Mouse (Mus musculus) neural tube, embryonic 12.5 days (tissue): ENCODE data around the gene Herc1. TPM values are rescaled to one million over a fixed set of nuclear protein-coding genes. Genes with fewer than 3 reads are reported as not detected.
A peak's percentile ranks its signal among the peaks of the same experiment; 100 is the strongest.

Experiments used
- ATAC-seq: fragments of 200-750 bp; cut with Nextera tagmentation; 2 replicates; pipeline ENCODE4 v1.8.0; 2017; ENCODE audit warnings: low read depth, mild to moderate bottlenecking, moderate TSS enrichment, moderate library complexity; ENCODE audit not compliant: low FRiP score
- H3K27ac ChIP-seq: fragments of 300-500 bp; sonication (generic); 2 replicates; pipeline ENCODE4 v1.5.1; 2016
- H3K27me3 ChIP-seq: fragments of 300-500 bp; sonication (generic); replicated peaks from 2 replicates; pipeline ENCODE4 v1.6.1; 2016; ENCODE audit warnings: mild to moderate bottlenecking
- H3K36me3 ChIP-seq: fragments of 300-500 bp; sonication (generic); 2 replicates; pipeline ENCODE4 v1.6.1; 2016; ENCODE audit warnings: mild to moderate bottlenecking
- H3K4me1 ChIP-seq: fragments of 300-500 bp; sonication (generic); 2 replicates; pipeline ENCODE4 v1.6.1; 2016
- H3K4me2 ChIP-seq: fragments of 300-500 bp; sonication (generic); replicated peaks from 2 replicates; pipeline ENCODE4 v1.6.1; 2016; ENCODE audit warnings: mild to moderate bottlenecking
- H3K4me3 ChIP-seq: fragments of 300-500 bp; sonication (generic); 2 replicates; pipeline ENCODE4 v1.5.1; 2016
- H3K9ac ChIP-seq: fragments of 300-500 bp; sonication (generic); 2 replicates; pipeline ENCODE4 v1.6.1; 2016; ENCODE audit warnings: mild to moderate bottlenecking
- H3K9me3 ChIP-seq: fragments of 300-500 bp; sonication (generic); 2 replicates; pipeline ENCODE4 v1.6.1; 2016; ENCODE audit warnings: mild to moderate bottlenecking
- WGBS: fragments of 180-500 bp; shearing (Covaris S2); methylation state at CpG from one replicate; pipeline ENCODE4 v1.1.7; 2016; 5-methylcytosine and 5-hydroxymethylcytosine counted together
- polyA plus RNA-seq: library from polyadenylated mRNA; unstranded; fragments of >200 nt; fragmentation: Nextera tagmentation; extraction: Ambion mirVana; gene quantifications from 2 replicates; pipeline ENCODE4 v1.2.1, GENCODE M21; 2016

The Herc1 gene
- polyA plus RNA-seq, 1 experiment from 2014 or later: 44.2 TPM

DNA sequence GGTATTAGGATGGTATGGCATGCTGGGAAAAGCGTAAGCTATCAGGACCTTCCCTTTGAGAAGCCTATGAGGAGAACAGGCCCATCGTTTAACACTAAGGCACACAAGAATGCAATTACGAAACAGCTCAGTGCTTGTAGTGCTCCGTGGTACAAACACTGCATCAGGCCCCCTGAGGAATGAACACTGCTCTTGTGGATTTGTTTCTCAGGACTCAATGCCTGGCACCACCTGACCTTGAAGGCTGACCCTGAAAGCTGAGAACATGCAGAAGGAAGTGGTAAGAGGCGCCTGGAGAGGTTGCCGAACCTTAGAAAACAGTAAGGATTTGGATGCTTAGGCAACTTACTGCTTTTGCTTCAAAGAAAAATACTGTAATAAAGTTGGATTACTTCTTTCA is 20.8 kb upstream of the Herc1 start:
- Histone ChIP-seq H3K4me2 (no peak overlapping the region), H3K4me3 (no peak overlapping the region), H3K27ac (no peak overlapping the region), H3K27me3 (no peaks in the 10 kb centered on the region), H3K9me3 (no peaks in the 10 kb centered on the region), H3K36me3 (no peaks in the 10 kb centered on the region), H3K4me1 (no peaks in the 10 kb centered on the region), H3K9ac (no peak overlapping the region)
- ATAC-seq: no peak
- 56% methylated on average over 6 of the region's 6 CpGs for WGBS

DNA sequence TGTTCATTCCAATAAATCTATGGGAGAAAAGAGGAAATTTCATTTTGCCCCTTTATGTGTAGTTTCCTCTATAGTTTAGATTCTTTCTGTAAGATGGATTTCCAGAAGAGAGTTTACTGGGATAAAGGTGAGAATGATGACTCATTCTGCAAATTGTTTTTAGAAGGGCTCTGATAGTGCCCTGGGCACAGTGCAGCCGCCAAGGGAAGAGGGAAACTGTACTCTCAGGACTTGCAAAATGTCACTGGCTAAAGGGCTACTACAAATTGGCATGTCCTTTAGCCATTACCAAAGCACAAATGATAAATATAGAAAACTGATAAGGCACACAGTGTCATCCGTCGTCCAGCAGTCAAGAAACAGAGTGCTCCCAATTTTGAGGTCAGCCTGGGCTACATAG is 19.8 kb upstream of the Herc1 start:
- H3K4me2 ChIP-seq: no peak overlapping the region
- no peaks in the 10 kb centered on the region for H3K9me3 ChIP-seq
- H3K4me1 ChIP-seq: no peaks in the 10 kb centered on the region
- H3K27ac ChIP-seq: no peak overlapping the region
- no peak for ATAC-seq
- WGBS: 82% methylated on average over 3 of the region's 3 CpGs
- H3K36me3 ChIP-seq: no peaks in the 10 kb centered on the region
- no peaks in the 10 kb centered on the region for H3K27me3 ChIP-seq
- H3K9ac ChIP-seq: no peak overlapping the region
- no peak overlapping the region for H3K4me3 ChIP-seq

DNA sequence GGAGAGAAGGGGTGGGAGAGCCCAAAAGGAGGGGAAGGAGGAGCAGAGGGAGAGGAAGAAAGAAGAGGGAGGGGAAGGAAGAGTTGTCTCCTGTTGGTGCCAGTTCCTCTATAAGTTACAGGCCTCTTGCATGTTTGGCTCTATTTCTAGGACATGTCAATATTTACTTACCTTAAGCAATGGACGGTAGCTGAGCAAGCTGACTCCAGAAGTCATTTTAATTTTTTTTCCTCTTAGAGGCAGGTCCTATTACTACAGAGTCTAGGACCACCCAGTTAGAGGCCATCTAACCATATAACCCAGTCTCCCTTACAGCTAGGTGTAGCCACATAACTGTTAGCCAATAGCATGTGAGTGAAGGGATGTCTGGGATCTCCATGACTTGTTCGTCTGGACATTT is 18.7 kb upstream of the Herc1 start:
- H3K36me3 ChIP-seq: no peaks in the 10 kb centered on the region
- no peak overlapping the region for H3K4me3 ChIP-seq
- no peaks in the 10 kb centered on the region for H3K4me1 ChIP-seq
- no peak overlapping the region for H3K9ac ChIP-seq
- H3K4me2 ChIP-seq: no peak overlapping the region
- no peaks in the 10 kb centered on the region for H3K27me3 ChIP-seq
- H3K27ac ChIP-seq: no peak overlapping the region
- no peaks in the 10 kb centered on the region for H3K9me3 ChIP-seq
- ATAC-seq: no peak
- 92% methylated on average over 2 of the region's 2 CpGs for WGBS

DNA sequence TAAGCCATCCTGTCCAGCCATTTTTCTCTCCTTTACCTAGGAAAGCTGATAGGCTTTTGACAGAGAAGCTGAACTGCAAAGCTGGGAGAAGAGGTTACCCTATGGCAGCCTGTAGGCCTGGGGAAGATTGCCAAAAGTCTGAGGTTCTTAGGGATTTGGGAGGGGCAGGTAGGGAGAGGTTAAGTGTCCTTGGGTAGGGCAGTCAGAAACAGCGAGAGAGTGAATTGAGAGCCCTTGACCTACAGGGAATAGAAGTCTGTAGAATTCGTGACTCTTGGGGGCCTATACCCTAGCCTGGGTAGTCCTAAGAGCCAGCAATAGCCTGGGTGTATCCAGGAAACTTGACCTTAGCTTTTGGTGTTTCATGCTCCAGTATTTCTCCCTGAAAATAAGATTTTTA is 17.9 kb upstream of the Herc1 start:
- no peaks in the 10 kb centered on the region for H3K4me1 ChIP-seq
- no peak overlapping the region for H3K4me2 ChIP-seq
- ATAC-seq: no peak
- H3K9me3 ChIP-seq: no peaks in the 10 kb centered on the region
- no peak overlapping the region for H3K4me3 ChIP-seq
- no peaks in the 10 kb centered on the region for H3K27me3 ChIP-seq
- H3K9ac ChIP-seq: no peak overlapping the region
- WGBS: 79% methylated on average over 2 of the region's 2 CpGs
- H3K27ac ChIP-seq: no peak overlapping the region
- H3K36me3 ChIP-seq: no peaks in the 10 kb centered on the region

DNA sequence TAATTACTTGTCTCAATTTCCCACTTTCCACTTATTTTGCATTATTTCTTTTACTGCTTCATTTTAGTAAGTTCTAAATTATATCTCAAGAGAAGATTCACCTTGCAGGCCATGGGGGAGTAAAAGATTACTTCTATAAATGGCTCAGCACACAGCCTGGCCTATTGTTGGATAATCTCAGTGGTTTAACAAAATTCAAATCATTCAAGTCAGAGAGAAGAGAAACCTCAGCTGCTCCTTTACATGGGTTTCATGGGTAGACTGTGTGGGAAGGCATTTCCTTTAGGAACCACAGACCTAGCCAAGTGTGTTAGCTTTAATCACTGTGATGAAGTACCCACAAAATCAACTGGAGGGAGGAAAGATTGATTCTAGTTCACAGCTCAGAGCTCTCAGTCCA is 13.0 kb upstream of the Herc1 start:
- Histone ChIP-seq H3K27ac (no peak overlapping the region), H3K27me3 (no peaks in the 10 kb centered on the region), H3K9me3 (no peaks in the 10 kb centered on the region), H3K9ac (no peak overlapping the region), H3K4me3 (no peak overlapping the region), H3K4me1 (no peaks in the 10 kb centered on the region), H3K4me2 (no peak overlapping the region), H3K36me3 (no peaks in the 10 kb centered on the region)
- no peak for ATAC-seq

DNA sequence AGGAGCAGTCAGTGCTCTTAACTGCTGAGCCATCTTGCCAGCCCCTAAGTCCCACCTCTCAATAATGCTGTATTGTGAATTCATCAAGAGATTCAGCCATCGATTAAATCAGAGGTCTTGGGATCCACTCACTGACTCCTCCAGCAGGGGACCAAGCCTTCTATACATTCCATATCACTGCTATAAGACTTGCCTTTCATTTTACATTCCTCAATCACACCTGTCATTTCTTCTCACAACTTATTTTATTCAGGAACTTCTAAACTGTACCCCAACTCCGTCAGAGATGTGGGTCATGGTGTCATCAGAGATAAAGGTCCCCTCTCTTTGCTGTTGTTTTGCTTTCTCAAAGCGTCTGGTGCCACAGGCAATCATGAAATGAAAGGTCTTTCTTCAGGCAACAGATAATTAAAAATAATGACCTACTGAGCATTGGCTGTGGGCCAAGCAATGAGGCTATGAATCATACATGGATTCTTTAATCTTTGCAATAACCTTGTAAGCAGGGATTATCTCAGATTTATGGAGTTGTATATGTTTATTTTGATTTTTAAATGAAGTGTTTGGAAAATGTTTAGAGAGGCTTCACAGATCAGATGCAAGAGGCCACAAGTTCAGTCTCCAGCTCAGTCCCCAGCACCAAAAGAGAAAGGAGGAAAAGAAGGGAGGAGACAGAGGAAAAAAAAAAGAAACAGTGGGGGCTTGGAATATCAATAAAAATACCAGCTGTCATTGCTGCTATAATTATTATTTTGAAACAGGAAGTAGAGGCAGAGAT is 12.1 kb upstream of the Herc1 start:
- ATAC-seq: no peak
- WGBS: 66% methylated on average over 3 of the region's 3 CpGs

DNA sequence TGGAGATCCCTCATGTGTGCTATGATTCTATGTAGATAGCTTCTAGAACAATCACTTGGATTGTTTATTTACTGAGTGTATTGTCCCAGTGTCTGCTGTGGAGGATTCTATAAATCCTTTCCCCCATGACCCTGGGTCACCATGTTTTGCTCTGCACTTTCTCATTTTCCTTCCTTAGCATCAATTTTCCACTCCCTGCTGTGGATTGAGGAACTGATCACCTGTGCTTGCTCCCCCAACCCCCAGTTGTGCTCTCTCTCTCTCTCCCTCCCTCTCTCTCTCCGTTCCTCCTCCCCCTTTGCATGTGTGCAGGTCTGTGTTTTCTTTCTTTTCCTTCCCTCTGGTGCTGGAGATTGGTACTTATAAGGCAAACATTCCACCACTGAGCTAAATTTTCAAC is 10.5 kb upstream of the Herc1 start:
- H3K27ac ChIP-seq: no peak overlapping the region
- WGBS: 65% methylated on average over 1 of the region's 1 CpGs
- no peak overlapping the region for H3K9ac ChIP-seq
- H3K27me3 ChIP-seq: no peaks in the 10 kb centered on the region
- no peak overlapping the region for H3K4me3 ChIP-seq
- no peak for ATAC-seq
- H3K36me3 ChIP-seq: no peaks in the 10 kb centered on the region
- no peak overlapping the region for H3K4me2 ChIP-seq
- H3K9me3 ChIP-seq: no peaks in the 10 kb centered on the region
- H3K4me1 ChIP-seq: no peaks in the 10 kb centered on the region

More for the DNA sequence above, 12.1 kb upstream of the Herc1 start:
- Histone ChIP-seq H3K9me3 (no peaks in the 10 kb centered on the region), H3K4me3 (no peak overlapping the region), H3K36me3 (no peaks in the 10 kb centered on the region), H3K27me3 (no peaks in the 10 kb centered on the region), H3K9ac (no peak overlapping the region), H3K4me2 (no peak overlapping the region), H3K4me1 (no peaks in the 10 kb centered on the region), H3K27ac (no peak overlapping the region)

DNA sequence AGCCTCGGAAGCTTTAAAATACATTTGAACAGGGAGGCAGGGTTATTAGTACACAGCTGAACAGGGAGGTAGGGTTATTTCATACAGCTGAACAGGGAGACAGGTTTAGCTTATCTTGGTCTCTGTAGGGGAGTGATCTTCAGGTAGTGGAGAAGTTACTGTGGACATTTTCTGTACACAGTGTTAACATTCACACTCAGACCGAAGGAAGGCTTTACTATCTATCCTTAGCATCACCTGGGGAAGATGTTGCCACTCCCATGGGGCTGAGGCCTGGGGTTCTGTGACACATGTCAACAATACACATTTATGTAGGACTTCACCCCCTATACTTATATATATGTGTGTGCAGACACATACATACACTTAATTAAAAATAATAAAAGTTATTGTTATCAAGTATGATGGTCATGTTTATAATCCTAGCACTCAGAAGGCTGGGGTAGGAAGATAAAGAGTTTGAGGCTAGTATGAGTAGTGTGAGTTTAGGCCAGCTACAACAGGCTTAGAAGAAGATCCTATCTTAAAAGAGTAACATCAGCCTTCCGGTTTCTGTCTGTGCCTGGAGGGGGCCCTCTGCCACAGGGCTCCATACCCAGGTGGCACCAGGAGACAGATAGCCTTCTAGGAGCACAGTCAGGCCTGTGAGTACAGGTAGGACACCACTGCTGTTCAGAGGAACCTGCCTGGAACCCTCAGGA is 9.7 kb upstream of the Herc1 start:
- H3K27me3 ChIP-seq: no peaks in the 10 kb centered on the region
- ATAC-seq: no peak
- no peak overlapping the region for H3K4me2 ChIP-seq
- 87% methylated on average over 3 of the region's 3 CpGs for WGBS
- no peaks in the 10 kb centered on the region for H3K36me3 ChIP-seq
- no peak overlapping the region for H3K9ac ChIP-seq
- no peak overlapping the region for H3K4me3 ChIP-seq
- no peaks in the 10 kb centered on the region for H3K4me1 ChIP-seq
- H3K9me3 ChIP-seq: no peaks in the 10 kb centered on the region
- no peak overlapping the region for H3K27ac ChIP-seq

DNA sequence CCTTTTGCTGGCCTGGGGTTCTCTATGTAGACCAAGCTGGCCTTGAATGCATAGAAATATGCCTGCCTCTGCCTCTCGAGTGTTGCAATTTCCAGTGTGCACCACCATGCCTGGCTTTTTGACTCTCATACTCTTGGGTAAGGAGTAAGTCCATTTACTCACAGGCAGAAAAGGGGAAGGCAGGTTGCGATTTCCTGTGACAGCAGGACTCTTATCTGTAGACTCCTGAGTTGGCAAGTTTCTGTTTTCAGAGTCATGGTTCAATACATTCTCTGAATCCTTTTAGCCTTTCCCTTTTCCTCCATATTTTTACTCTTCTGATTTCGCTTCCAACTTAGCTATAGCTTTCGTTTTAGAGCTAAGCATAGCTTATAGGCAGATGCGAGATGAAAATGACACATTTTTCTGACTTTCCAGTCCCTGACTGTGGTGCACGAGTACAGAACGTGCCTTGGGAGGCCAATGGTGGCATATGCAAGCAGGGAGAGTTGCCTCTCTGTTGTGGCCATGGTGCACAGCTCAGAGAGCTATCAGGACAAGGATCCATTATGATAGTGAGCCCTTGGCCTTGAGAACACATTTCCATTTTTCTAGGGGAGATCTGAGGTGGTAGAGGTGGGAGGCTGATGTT is 2.7 kb upstream of the Herc1 start:
- Histone ChIP-seq H3K4me2 (no peak overlapping the region), H3K27ac (no peak overlapping the region), H3K4me3 (no peak overlapping the region), H3K4me1 (peaks cover 13% of the 10 kb centered on the region; the same call in 1 of the 2 replicates), H3K36me3 (no peaks in the 10 kb centered on the region), H3K27me3 (no peaks in the 10 kb centered on the region), H3K9me3 (no peaks in the 10 kb centered on the region), H3K9ac (no peak overlapping the region)
- no peak for ATAC-seq
- 88% methylated on average over 7 of the region's 7 CpGs for WGBS

DNA sequence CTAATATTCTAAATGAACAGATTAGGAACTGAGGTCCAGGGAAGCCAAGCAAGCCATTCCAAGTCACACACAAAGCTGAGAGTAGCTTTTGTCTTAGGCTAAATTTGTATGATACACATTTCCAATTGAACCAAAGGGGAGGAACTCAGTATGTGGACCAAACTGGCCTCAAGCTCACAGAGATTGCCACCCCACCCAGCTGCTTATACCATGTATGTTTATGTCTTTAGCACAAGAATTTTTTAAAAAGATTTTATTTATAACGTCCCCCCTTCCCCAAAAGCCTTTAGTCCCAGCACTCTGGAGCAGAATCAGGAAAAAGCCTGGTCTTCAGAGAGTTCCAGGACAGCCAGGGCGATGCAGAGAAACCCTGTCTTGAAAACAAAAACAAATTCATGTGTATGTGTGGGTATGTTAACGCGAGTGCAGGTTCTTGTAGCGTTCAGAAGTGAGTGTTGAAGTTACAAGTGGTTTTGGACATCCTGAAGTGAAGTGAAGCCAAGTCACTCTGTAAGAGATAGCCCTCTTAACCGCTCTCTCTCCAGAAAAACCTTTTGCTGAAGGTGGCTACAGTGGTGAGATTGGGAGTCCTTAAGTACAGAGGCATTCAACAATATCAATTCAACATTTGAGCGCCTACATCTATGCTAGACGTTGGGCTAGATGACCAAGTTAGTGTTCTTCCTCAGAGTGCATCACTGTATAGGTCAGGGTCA is 948 bp upstream of the Herc1 start:
- peak overlapping the region; percentile 83 for H3K4me2 ChIP-seq
- H3K9ac ChIP-seq: peak overlapping the region; percentile 87
- 43% methylated on average over 8 of the region's 8 CpGs for WGBS
- H3K36me3 ChIP-seq: no peaks in the 10 kb centered on the region
- H3K9me3 ChIP-seq: no peaks in the 10 kb centered on the region
- H3K27me3 ChIP-seq: no peaks in the 10 kb centered on the region
- H3K4me3 ChIP-seq: peak overlapping the region; percentile 78
- peak; percentile 22; the same call in 1 of the 2 replicates for ATAC-seq
- peak overlapping the region; percentile 98; the same call in 1 of the 2 replicates for H3K27ac ChIP-seq
- peaks cover 13% of the 10 kb centered on the region; the same call in 1 of the 2 replicates for H3K4me1 ChIP-seq

DNA sequence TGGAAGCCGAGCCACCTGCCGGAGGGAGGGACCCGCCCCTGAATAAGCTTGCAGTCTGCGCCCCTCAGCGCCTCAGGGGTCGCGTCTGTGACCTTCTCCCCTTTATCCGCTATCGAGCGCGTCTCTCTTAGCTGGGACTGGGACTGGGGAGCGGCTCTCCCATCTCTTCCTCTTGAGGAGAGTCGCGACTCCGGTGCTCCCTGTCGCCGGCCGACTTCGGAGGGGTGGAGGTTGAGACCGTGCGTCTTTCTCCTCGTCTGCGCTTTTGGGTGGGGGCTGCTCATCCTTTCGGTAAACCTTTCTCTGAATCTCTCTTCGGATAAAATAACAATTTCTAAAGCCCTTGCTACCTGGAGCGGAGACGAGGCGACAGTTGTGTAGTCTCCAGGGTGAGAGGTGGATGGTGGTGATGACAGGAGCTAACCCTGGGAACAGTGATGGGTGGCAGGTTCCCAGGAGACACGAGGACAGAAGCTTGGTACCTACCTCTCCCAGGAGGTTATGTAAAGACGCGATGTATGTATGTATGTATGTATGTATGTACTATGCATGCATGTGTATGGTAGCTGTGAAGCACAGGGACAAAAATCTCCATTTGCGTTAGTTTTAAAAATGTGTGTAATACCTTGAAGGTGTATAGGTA is 659 bp downstream of the Herc1 start:
- H3K9ac ChIP-seq: peak overlapping the region; percentile 87
- H3K27ac ChIP-seq: peak overlapping the region; percentile 98
- WGBS: 2% methylated on average over 32 of the region's 32 CpGs
- ATAC-seq: peak; percentile 78
- H3K4me2 ChIP-seq: peak overlapping the region; percentile 83
- H3K36me3 ChIP-seq: no peaks in the 10 kb centered on the region
- H3K4me1 ChIP-seq: peaks cover 13% of the 10 kb centered on the region; the same call in 1 of the 2 replicates
- H3K4me3 ChIP-seq: peak overlapping the region; percentile 78
- H3K9me3 ChIP-seq: no peaks in the 10 kb centered on the region
- H3K27me3 ChIP-seq: no peaks in the 10 kb centered on the region
